In genomic region chr12:26460091-26460490, GRCm38 (mm10) we compare ENCODE assay signal across 9 mouse cellular contexts. TPM values are rescaled to one million over a fixed set of nuclear protein-coding genes. Genes with fewer than 3 reads are reported as not detected.
DNase-seq lines count a peak whose midpoint lies in the region; ATAC-seq and TF ChIP-seq lines count a peak whose summit lies in the region.
"Had no signal": no experiment of that assay in that cellular context is flagged by ENCODE, and none has a peak within 500 bp of the region (broad histone marks: within the 10 kb centered on the region; RNA-seq: fewer than 3 reads in every experiment).

No protein-coding gene starts in this region.

- intact Hi-C loops in heart, postnatal 36 days (cut with DNase I) = no loop called here

- no peak for ATAC-seq in heart, embryonic 16.5 days (replicated peaks; ENCODE audit: extremely low read depth, insufficient read depth, low FRiP score)

- peaks cover 14% of the 10 kb centered on the region for H3K4me1 ChIP-seq in heart, embryonic 16.5 days (ENCODE audit: control insufficient read depth, insufficient read depth, low read length)

- 19% methylated on average over 2 of the region's 2 CpGs for WGBS in heart, embryonic 16.5 days

- no peaks in the 10 kb centered on the region for H3K36me3 ChIP-seq in heart, embryonic 16.5 days (ENCODE audit: control insufficient read depth, insufficient read depth)
- H3K36me3 ChIP-seq: embryonic facial prominence, embryonic 12.5 days had no signal

- no peak overlapping the region for H3K9ac ChIP-seq in heart, embryonic 16.5 days (ENCODE audit: low read length)
- H3K9ac ChIP-seq: embryonic facial prominence, embryonic 12.5 days had no signal

- no peak overlapping the region for H3K27ac ChIP-seq in heart, embryonic 16.5 days (ENCODE audit: low read length)
- H3K27ac ChIP-seq in layer of hippocampus, adult 2 months = no peak overlapping the region
- H3K27ac ChIP-seq: embryonic facial prominence, embryonic 12.5 days had no signal

- no peaks in the 10 kb centered on the region for H3K9me3 ChIP-seq in heart, embryonic 16.5 days (replicated peaks; ENCODE audit: control insufficient read depth, low read length)
- H3K9me3 ChIP-seq: embryonic facial prominence, embryonic 12.5 days had no signal

- no peak for TF ChIP-seq CTCF in layer of hippocampus, adult 2 months (conservative IDR thresholded peaks at IDR 0.05)

- no peak for DNase-seq in heart, postnatal 36 days
- DNase-seq in 416B (ENCODE audit: low read depth) (peak; percentile 93), adipocyte (ENCODE audit: low spot score) (peak; percentile 51)
- peak; percentile 25 for DNase-seq in lung, postnatal 14 days
- no peak for DNase-seq in layer of hippocampus, adult 2 months (ENCODE audit: low spot score in 2 of 2)
- DNase-seq in layer of hippocampus, adult 9-10 months (ENCODE audit: low spot score) = no peak
- DNase-seq in embryo, embryonic 9.5 days (ENCODE audit: extremely low spot score) = no peak

- no peaks in the 10 kb centered on the region for H3K27me3 ChIP-seq in heart, embryonic 16.5 days (ENCODE audit: control insufficient read depth, insufficient read depth, low read length)
- H3K27me3 ChIP-seq: embryonic facial prominence, embryonic 12.5 days had no signal

- H3K4me2 ChIP-seq in heart, embryonic 16.5 days (ENCODE audit: low read depth, low read length) = peak overlapping the region; percentile 34
- H3K4me2 ChIP-seq: embryonic facial prominence, embryonic 12.5 days had no signal

- H3K4me3 ChIP-seq in heart, embryonic 16.5 days (ENCODE audit: low read length) = no peak overlapping the region
- no peak overlapping the region for H3K4me3 ChIP-seq in layer of hippocampus, adult 2 months
- H3K4me3 ChIP-seq: embryonic facial prominence, embryonic 12.5 days had no signal

RNA-seq across cellular contexts. Expression of gene Rsad2, which starts 3.8 kb away (rescaled TPM):
- 1.9 and 2.4 TPM in 2 replicates for polyA plus RNA-seq in heart, embryonic 16.5 days (2015; fragmentation: Nextera tagmentation; extraction: Ambion mirVana)
- 10 to 100 TPM in 1 of 2 experiments, 1 to 10 TPM in 1; 8.0 to 23.8 TPM for total RNA-seq in heart, postnatal 36 days (2021)
- 1 to 10 TPM in 1 of 2 experiments, under 1 TPM in 1; 0.61 to 1.1 TPM for total RNA-seq in layer of hippocampus, adult 2 months (2021)

RNA-seq across cellular contexts. Expression of gene Cmpk2, which starts 8.9 kb away (rescaled TPM):
- 3.1 and 4.1 TPM in 2 replicates for polyA plus RNA-seq in heart, embryonic 16.5 days (2015; fragmentation: Nextera tagmentation; extraction: Ambion mirVana)
- 1 to 10 TPM; 4.6 to 9.9 TPM for total RNA-seq in heart, postnatal 36 days (2021)
- total RNA-seq in layer of hippocampus, adult 2 months (2021) = 10 to 100 TPM; 15.8 to 17.6 TPM

RNA-seq across cellular contexts. Expression of gene Rnf144a, which starts 45.0 kb away (rescaled TPM):
- 12.1 and 14.6 TPM in 2 replicates for polyA plus RNA-seq in heart, embryonic 16.5 days (2015; fragmentation: Nextera tagmentation; extraction: Ambion mirVana)
- total RNA-seq in heart, postnatal 36 days (2021) = 10 to 100 TPM; 13.4 to 23.5 TPM
- total RNA-seq in layer of hippocampus, adult 2 months (2021) = 10 to 100 TPM; 20.4 to 22.6 TPM

Comparison
In these comparisons a context has a peak if more than half of its experiments do, and no peak if none do; other contexts are left out.
1. DNase-seq: peak in 416B (single experiment), adipocyte (single experiment) and lung, postnatal 14 days (single experiment); none in heart, postnatal 36 days (0 of 2), layer of hippocampus, adult 2 months (0 of 2), layer of hippocampus, adult 9-10 months (single experiment) and embryo, embryonic 9.5 days (single experiment).
2. RNA of gene Rsad2, which starts 3.8 kb away (total RNA-seq): 8.0 to 23.8 TPM in heart, postnatal 36 days; 0.61 to 1.1 TPM in layer of hippocampus, adult 2 months; every median in the first group is over 4 times any median in the second.